Mouse (Mus musculus) adrenal gland, postnatal 36 days (tissue): ENCODE results near the gene Pcgf2. TPM values are rescaled to one million over a fixed set of nuclear protein-coding genes. Genes with fewer than 3 reads are reported as not detected.
"Not testable (repeated sequence)": the region's sequence is repeated elsewhere in the genome, so short reads cannot be mapped to it uniquely, and the experiment has no call there.

Experiments
- DNase-seq, 2 experiments: peaks; one replicate each; pipeline ENCODE4 v3.0.0; 2021; ENCODE audit warnings: mixed read lengths in 1 of 2
- long read RNA-seq, 2 experiments: library from polyadenylated mRNA; stranded (forward); transcript quantifications; one replicate each; pipeline ENCODE4 v2.0.0; 2021; ENCODE audit warnings: borderline sequencing depth in 2 of 2
- total RNA-seq, 2 experiments: library from RNA; stranded (reverse); gene quantifications; 2 replicates each; pipeline ENCODE4 v1.2.3; 2021

Pcgf2 gene
- total RNA-seq = 10 to 100 TPM; 25.7 to 28.5 TPM
- long read RNA-seq, experiment 1, partial matches to known transcripts = 2 of 7 reads
- long read RNA-seq, experiment 1, other reads (novel, unspliced or antisense) = 5 of 7 reads
- long read RNA-seq, experiment 2, partial matches to known transcripts = 2 of 8 reads
- long read RNA-seq, experiment 2, other reads (novel, unspliced or antisense) = 5 of 8 reads

GRCm38 (mm10) chr11:97700003-97700745 lies at the start of gene Pcgf2:
TSS of gene Pcgf2 (minus strand) at chr11:97700497.
- peak; percentile 85 to 86 for DNase-seq

GRCm38 (mm10) chr11:97748496-97748895 lies 48.2 kb upstream of the Pcgf2 start:
- DNase-seq = peak; percentile 47 to 57

- DNase-seq = peak in 1 of 2 experiments; percentile 27
Observed at GRCm38 (mm10) chr11:97747773-97748172, 47.5 kb upstream of the Pcgf2 start.

GRCm38 (mm10) chr11:97745331-97745721 lies 45.0 kb upstream of the Pcgf2 start:
- no peak for DNase-seq

GRCm38 (mm10) chr11:97744718-97745330 lies 44.5 kb upstream of the Pcgf2 start:
- DNase-seq = peak; percentile 98 to 100

GRCm38 (mm10) chr11:97744063-97744717 lies 43.9 kb upstream of the Pcgf2 start, which contains the start of gene Pip4k2b:
TSS of gene Pip4k2b (minus strand) at chr11:97744704.
- peak; percentile 63 to 72 for DNase-seq

- no peak for DNase-seq
Observed at GRCm38 (mm10) chr11:97743423-97743822, 43.1 kb upstream of the Pcgf2 start.

GRCm38 (mm10) chr11:97742591-97742990 lies 42.3 kb upstream of the Pcgf2 start:
- DNase-seq = no peak

GRCm38 (mm10) chr11:97742157-97742556 lies 41.9 kb upstream of the Pcgf2 start:
- DNase-seq = no peak

GRCm38 (mm10) chr11:97740190-97740589 lies 39.9 kb upstream of the Pcgf2 start:
- peak; percentile 42 to 64 for DNase-seq

GRCm38 (mm10) chr11:97739155-97739554 lies 38.9 kb upstream of the Pcgf2 start:
- DNase-seq = no peak

GRCm38 (mm10) chr11:97738703-97739102 lies 38.4 kb upstream of the Pcgf2 start:
- no peak for DNase-seq

- no peak for DNase-seq
Observed at GRCm38 (mm10) chr11:97737600-97737999, 37.3 kb upstream of the Pcgf2 start.

- no peak for DNase-seq
Observed at GRCm38 (mm10) chr11:97736645-97737044, 36.3 kb upstream of the Pcgf2 start.

GRCm38 (mm10) chr11:97734810-97735209 lies 34.5 kb upstream of the Pcgf2 start:
- not testable (repeated sequence) for DNase-seq

GRCm38 (mm10) chr11:97733689-97734088 lies 33.4 kb upstream of the Pcgf2 start:
- no peak for DNase-seq

- no peak for DNase-seq
Observed at GRCm38 (mm10) chr11:97728730-97729129, 28.4 kb upstream of the Pcgf2 start.

- peak; percentile 30 to 32 for DNase-seq
Observed at GRCm38 (mm10) chr11:97728311-97728710, 28.0 kb upstream of the Pcgf2 start.

- DNase-seq = no peak
Observed at GRCm38 (mm10) chr11:97723709-97724108, 23.4 kb upstream of the Pcgf2 start.

- DNase-seq = no peak
Observed at GRCm38 (mm10) chr11:97721338-97721737, 21.0 kb upstream of the Pcgf2 start.

GRCm38 (mm10) chr11:97719041-97719440 lies 18.7 kb upstream of the Pcgf2 start:
- DNase-seq = no peak

- no peak for DNase-seq
Observed at GRCm38 (mm10) chr11:97718281-97718860, 18.1 kb upstream of the Pcgf2 start.
